Mouse (Mus musculus) spleen, postnatal 10 days (tissue): ENCODE measurements around the gene Tmem189.

Source experiments
- DNase-seq, 2 experiments: peaks; one replicate each; pipeline ENCODE4 v3.0.0; 2021 to 2022; ENCODE audit warnings: low spot score in 2 of 2

Tmem189 gene

DNA sequence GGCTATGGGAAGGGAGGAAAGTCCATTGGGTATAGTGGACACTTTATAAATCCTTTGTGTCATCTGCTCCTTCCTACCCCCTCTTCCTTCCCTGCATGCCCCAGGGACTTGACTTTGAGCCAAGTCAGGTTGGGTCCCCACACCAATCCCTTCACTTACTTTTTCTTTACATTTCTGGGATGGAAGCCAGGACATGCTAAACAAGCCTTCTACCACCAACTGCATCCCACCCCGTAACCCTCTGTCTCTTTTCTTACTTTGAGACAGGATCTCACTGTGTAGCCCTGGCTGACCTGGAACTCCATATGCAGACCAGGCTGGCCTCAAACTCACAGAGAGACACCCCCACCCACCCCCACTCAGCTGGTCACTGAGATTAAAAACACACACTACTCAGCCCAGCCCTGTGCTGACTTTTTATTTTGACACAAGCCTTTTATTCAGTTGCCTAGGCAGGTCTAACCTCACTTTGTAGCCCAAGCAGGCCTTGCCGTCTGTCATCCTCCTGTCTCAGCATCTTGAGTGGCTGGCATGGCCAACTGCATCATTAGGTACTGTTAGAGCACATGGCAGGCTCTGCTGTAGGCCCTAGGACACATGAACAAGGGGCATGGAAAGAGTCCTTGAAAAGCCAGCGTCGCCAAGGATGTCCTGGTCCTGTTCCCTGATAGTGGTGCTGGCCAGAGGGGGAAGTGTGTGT is 95.9 kb downstream of the Tmem189 start:
- no peak for DNase-seq
